Mouse (Mus musculus) bone marrow macrophage, adult 2 months (primary cell): Measurements from ENCODE around the gene Skiv2l.

Experiments used
- CTCF ChIP-seq: IDR thresholded peaks from 2 replicates; pipeline ENCODE4 v1.5.1; 2012; ENCODE audit warnings: low read depth, mild to moderate bottlenecking, low read length, moderate library complexity
- POLR2A ChIP-seq: IDR thresholded peaks from 2 replicates; pipeline ENCODE4 v1.6.1; 2012; ENCODE audit warnings: mild to moderate bottlenecking, low read depth, low read length, borderline replicate concordance

- no peak for TF ChIP-seq CTCF
- TF ChIP-seq POLR2A, result no peak
These were observed 611 bp upstream of the Skiv2l start for GRCm38 (mm10) chr17:34850517-34851125.
